Mouse (Mus musculus) heart, postnatal 4 days (tissue): ENCODE results near the gene Vipas39. TPM values are rescaled to one million over a fixed set of nuclear protein-coding genes. Genes with fewer than 3 reads are reported as not detected.

Experiments used
- DNase-seq: peaks from one replicate; pipeline ENCODE4 v3.0.0; 2021
- microRNA-seq, 2 experiments: library from miRNA; unstranded; fragments of <30 nt; microRNA quantifications; one replicate each; pipeline ENCODE4 v1.2.0; 2021 to 2022
- total RNA-seq, 2 experiments: library from RNA; stranded (reverse); gene quantifications; 2 replicates each; pipeline ENCODE4 v1.2.3; 2021

The Vipas39 gene
- total RNA-seq, 2 experiments from 2014 or later = 28.1 to 28.4 TPM

GRCm38 (mm10) chr12:87196310-87196709 lies 69.7 kb downstream of the Vipas39 start:
- DNase-seq = no peak

GRCm38 (mm10) chr12:87195069-87195468 lies 71.0 kb downstream of the Vipas39 start:
- no peak for DNase-seq

- no peak for DNase-seq
Observed at GRCm38 (mm10) chr12:87193008-87193407, 73.0 kb downstream of the Vipas39 start.

Small RNA genes lying within 50 kb of the gene (microRNA-seq; reads per million reads assigned to microRNA genes)
- gene Gm47293 = 0 to 0.61 reads per million in 2 experiments

Other genes with a start within 250 kb of the Vipas39 start
- gene Tmem63c, start 244.9 kb downstream of the Vipas39 start, total RNA-seq = under 1 TPM; 0.18 to 0.50 TPM
- gene Ngb, start 163.7 kb downstream of the Vipas39 start, total RNA-seq = not detected
- 10 to 100 TPM; 51.8 to 53.9 TPM for gene Gstz1, start 119.1 kb downstream of the Vipas39 start, total RNA-seq
- 10 to 100 TPM; 10.7 to 11.9 TPM for gene Pomt2, start 118.3 kb downstream of the Vipas39 start, total RNA-seq
- under 1 TPM; 0.17 to 0.45 TPM for gene Samd15, start 66.5 kb downstream of the Vipas39 start, total RNA-seq
- gene Tmed8, start 65.8 kb downstream of the Vipas39 start, total RNA-seq = 1 to 10 TPM; 6.7 TPM
- gene Noxred1, start 27.5 kb downstream of the Vipas39 start, total RNA-seq = under 1 TPM in 1 of 2 experiments, not detected in 1; 0.26 TPM
- gene Ahsa1, start 223 bp upstream of the Vipas39 start, total RNA-seq = 100 to 1,000 TPM in 1 of 2 experiments, 10 to 100 TPM in 1; 99.4 to 101 TPM
- gene Ism2, start 33.4 kb upstream of the Vipas39 start, total RNA-seq = 1 to 10 TPM in 1 of 2 experiments, under 1 TPM in 1; 0.52 to 1.0 TPM
- 10 to 100 TPM; 65.1 to 68.9 TPM for gene Sptlc2, start 122.1 kb upstream of the Vipas39 start, total RNA-seq
- gene Slirp, start 177.6 kb upstream of the Vipas39 start, total RNA-seq = 100 to 1,000 TPM; 157 to 172 TPM
- gene Alkbh1, start 177.8 kb upstream of the Vipas39 start, total RNA-seq = 10 to 100 TPM; 14.9 to 15.6 TPM
- 10 to 100 TPM; 49.2 to 49.3 TPM for gene Snw1, start 206.0 kb upstream of the Vipas39 start, total RNA-seq
- not detected for gene Gm5788, start 228.5 kb upstream of the Vipas39 start, total RNA-seq
- gene Gm8300, start 248.1 kb upstream of the Vipas39 start, total RNA-seq = not detected